Mouse (Mus musculus): ENCODE measurements at regions not wholly inside any gene's neighbourhood (a gene's known extent, or its start where the extent isn't known, plus 50 kb on each side); places are given as distances from the start of the nearest gene placed in this dataset.

DNA sequence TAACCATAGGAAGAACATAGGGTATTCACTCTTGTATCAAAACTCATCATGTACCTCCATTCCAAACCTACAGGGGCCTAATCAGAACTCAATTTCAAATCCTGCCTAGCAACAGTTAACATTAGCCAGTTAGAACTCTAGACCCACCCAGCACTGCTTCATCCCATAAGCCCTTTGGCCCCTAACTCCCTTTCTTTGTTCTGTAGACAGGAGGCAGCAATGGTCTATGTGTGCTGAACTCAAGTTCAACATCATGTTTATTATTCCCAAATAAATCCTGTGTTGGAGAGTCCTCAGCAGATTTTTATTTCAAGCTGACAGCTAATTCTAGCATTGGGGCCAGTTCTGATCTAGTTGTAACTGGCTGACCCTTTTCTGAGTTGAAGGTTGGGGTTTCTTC, 112.2 kb downstream of the Ipo8 start:
- no peak for DNase-seq

DNA sequence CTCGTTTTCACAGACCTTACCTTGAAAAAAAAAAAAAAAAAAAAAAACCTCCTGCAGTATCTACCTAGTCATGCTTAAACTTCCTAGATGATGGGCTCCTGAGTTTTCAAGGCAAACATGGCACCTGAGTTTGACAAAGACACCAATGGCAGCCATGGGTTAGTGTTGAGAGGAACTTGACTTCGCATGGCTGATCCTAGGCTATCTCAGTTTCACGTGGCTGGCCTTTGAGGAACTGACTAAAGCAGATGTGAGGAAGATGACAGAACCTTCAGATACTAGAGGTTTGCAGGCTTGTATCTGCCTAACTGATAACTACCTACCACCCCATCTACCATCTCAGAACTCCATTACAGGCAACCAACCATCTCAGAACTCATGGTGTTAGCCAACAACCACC, 120.9 kb downstream of the Ipo8 start:
- DNase-seq, result no peak

DNA sequence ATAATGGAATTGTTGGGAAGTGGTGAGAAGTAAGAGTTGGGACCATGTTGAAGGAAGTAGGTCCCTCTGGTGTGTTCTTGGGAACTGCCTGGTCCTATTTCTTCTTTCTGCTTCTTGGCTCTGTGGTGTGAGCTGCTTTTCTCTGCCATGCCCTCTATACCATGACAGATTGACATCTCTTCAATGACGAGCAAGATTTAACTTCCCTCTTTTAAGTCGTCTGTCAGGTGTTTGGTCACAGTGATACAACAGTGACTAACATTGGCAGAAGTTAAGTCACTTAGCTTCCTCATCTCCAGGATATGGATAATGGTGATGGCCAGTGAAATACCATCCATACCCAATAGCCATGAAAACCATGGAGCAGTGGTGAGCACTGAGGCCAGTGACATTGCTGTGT, 122.9 kb downstream of the Ipo8 start:
- no peak for DNase-seq

DNA sequence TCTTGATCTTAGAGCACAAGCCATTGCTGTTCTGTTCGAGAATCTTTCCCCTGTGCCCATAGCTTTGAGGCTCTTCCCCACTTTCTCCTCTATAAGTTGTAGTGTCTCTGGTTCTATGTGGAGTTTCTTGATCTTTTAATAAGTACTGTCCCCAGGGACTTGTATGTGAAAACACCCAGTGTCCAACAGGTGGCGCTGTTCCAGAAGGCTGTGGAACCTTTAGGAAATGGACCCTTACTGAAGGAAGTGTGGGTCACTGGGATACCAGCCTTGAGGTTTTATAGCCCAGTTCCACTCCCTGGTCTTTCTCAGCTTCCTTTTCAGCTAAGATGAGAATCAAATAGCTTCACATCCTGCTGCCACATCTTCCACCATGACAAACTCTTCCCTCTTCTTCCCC, 125.6 kb downstream of the Ipo8 start:
- DNase-seq, result no peak

DNA sequence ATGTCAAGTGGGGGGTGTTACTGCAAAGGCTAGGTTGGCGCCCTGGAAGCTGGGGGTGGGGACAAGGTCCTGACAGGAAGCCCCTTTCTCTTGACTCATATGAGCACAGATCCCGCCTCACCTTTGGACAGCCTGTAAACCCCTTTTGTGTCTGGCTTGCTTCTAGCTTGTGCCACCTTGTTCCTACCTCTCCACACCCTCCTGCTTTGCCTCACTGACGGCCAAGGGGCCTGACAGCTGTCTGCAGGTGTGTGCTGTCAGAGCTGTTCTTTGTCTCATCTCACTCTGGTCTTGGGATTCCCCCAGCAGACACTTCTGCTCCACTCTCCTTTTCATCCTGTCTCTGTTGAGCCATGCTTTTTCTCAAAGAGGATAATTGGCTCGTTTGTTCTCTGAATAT, 137.9 kb downstream of the Ipo8 start:
- no peak for DNase-seq

DNA sequence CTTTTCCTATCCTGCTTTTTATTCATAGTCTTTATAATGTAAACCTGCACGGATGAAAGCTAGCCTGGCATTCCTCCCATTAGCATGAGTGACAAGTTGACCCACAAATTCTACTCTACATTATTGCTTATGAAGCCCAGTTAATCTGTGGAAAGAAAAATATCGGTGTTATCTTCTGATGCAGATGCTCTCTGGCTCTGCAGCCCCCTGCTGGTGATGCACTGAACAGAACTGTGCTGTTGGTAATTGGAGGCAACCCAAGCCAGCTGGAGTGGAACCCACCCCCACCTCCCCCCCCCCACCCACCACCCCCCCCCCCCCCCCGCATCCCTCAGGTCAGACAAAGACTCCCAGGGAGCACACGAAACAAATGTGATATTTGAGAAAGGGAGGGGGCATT, 143.5 kb downstream of the Ipo8 start:
- peak; percentile 40 for DNase-seq

DNA sequence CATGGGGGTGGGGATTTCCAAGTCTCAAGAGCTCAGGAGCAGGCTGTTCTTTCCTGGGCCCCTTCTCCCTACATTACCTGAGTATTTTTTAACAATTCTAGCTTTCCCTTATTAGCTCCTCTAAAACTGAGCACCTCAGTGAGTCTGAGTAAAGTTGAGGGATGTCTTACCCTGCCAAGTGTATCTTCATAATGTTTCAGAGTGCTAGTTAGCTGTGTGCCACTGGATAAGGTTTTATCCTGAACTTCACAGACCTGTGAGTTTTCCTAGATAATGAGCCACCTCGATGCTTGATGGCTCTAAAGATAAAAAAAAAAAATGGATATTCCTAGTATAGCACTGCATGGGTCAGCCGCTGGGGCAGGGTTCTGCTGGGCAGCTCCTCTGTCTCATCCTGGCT, 171.1 kb downstream of the Ipo8 start:
- no peak for DNase-seq

DNA sequence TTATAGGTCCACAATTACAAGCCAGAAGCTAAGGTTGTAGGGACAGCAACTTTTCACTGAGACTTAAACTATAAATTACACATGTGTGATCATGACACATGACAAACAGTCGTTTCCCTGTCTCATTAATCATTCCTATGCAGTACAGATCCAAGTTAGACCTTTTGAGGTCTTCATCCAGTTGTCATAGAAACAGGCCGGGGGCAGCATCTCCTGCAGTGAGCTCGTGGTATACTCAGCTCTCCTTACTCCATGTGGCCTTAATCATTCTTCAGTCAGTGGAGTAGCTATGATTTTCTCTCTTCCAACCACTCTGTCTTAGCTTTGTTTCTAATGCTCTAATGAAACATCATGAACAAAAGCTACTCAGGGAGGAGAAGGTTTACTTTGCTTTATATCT, 178.1 kb downstream of the Ipo8 start:
- DNase-seq, result no peak

DNA sequence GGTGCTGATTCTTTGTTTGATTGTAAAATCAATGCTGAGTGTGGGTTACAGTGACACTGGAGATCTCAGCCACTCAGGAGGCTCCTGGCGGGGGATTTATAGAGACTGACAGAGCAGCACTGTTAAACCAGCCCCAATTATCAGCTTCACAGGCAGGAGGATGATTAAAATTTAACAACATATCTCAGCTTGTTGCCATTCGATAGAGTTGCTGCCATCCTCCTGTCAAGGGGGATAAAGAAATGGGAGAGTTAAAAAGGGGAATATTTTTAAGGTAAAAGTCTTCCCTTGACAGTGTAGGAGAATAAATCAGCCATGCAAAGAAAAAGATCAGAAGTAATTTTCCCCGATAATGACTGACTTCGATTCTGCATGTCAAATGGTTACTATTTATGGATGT, 178.8 kb downstream of the Ipo8 start:
- no peak for DNase-seq

DNA sequence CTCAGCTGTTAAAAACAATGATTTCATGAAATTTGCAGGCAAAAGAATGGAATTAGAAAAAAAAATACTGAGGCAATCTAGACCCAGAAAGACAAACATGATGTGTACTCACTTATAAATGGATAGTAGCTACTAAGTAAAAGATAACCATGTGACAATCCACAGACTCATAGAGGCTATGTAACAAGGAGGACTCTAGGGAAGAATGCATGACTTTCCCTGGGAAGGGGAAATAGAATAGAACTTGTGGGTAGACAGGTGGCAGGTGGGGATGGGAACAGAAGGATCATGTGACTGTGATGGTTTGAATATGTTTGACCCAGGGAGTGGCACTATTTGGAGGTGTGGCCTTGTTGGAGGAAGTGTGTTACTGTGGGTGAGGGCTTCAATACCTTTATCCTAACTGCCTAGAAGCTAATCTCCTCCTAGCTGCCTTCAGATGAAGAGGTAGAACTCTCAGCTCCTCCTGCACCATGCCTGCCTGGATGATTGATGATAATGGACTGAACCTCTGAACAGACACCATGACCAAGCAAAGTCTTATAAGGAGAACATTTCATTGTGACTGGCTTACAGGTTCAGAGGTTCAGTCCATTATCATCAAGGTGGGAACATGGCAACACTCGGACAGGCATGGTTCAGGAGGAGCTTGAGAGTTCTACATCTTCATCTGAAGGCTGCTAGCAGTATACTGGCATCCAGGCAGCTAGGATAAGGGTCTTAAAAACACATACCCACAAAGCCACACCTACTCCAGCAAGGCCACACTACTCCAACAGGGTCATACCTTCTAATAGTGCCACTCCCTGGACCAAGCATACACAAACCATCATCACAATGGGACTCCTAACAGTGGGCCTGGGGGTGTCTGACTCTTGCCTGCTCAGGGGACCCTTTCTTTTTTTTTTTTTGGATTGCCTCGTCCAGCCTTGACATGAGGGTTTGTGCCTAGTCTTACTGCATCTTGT, 183.6 kb downstream of the Ipo8 start:
- no peak for DNase-seq

DNA sequence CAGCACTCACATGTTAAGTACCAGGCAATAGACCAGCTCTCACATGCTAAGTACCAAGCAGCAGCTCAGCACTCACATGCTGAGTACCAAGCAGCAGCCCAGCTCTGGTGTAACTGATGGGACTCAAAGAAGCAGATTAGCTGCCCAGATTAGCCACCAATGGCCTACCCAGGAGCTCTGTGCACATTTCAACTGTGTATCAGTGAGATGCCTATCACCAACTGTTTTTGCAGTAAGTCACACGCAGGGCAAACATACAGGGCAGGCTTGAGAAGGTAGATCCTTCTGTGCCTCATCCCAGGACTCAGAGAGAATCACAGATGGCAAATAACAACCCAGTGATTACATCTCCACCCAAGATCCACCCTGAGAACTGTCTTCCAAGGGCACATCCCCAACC, 190.7 kb downstream of the Ipo8 start:
- no peak for DNase-seq

DNA sequence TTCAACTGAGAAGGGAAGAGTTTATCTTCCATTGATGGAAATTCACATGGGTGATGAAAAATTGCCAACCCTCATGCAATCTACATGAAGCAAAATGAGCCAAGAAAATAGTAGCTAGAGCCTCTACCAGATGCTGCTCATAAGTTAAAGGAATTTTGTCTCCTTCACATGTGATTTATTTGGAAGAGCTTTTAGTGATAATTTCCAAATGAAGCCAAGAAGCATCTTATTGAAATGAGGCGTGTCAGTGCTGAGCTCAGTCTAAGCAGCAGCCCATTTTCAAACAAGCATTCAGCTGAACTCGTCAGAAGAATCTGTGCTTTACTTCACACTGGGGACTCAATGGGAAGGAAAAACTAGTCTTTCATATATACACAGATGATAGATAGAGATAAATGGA, 190.0 kb upstream of the Tmtc1 start:
- no peak for DNase-seq

DNA sequence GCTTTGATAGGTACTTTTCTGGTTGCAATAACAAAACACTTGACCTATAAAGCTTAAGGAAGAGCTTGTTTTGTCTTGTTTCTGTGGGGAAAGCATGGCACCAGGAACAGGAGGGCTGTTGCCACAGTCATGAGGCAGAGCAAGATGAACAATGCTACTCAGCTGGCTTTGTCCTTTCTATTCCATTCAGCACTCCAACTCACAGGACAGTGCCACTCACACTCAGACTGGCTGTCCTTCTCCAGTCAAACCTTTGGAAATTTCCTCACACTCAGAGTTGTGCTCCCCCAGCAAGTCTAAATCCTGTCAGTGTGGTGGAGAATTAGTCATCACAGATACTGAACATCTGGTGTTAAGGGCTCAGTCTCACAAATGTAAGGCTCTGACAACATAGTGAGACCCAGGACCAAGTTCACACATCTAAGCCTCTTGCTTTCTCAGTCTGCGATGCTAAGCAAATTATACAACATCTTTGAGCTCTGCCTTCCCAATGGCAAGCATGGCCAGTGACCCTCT, 183.0 kb upstream of the Tmtc1 start:
- DNase-seq, result no peak

DNA sequence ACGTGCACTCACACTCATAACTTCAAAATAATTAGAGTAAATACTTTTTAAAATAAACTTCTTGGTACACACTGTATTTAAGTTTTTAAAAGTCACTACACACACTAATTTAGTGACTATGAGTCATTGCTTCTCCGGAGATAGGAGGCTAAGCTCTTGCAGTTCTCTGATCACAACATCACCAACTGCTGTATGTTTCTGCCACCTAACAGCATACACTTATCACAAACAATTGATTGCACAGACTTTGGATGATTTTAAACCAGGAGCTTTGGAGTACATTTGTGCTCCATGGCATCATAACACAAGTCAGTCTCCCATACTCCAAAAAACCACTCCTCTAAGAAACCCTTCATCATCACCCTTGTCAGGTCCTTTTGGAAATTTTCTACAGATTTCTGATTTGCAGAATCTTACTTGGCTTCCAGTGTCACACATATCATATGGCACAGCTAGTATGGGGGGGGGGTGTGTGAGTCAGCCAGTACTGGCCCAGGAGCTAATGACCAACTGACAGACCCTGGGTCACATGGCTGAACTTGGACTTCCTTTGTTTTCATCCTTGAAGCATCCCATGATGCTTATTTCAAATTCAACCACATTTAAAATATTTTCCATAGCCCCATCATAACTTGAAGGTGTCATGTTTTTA, 179.1 kb upstream of the Tmtc1 start:
- DNase-seq, result no peak

DNA sequence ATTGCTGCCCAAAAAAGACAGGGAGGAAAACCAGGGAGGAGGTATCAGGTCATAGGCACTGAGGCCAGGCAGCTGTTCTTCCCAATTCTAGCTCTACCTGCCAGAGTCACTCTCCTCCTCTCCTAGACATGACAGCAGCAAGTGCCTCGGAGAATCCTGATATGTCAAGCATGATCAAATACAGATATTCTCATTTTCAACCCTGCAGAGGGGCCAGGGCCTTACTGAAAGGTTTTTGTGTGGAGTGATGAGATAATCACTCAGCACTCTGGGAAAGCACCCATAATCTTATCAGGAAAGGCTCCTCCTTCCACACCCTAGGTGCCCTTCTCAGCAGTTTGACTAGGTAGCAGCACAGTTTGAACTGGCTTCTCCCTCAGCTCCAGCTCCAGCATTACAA, 175.8 kb upstream of the Tmtc1 start:
- DNase-seq, result no peak

DNA sequence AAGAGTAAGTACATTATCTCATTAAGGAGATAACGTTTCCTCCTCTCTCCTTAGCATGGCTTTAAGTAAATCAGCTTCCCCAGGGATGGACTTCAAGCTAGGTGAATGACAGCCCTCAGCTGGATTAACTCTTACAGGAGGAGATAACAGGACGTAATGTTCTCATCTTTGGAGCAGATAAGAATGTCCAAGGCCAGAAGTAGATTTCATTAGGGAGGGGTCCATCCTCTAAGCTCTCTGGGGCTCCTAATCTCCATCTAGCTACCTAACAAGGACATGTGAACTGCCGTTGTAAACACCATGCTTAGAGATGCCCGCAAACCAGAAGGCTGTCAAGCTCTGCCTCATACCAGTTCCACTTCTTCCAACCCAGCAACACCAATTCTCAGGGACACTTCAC, 171.7 kb upstream of the Tmtc1 start:
- DNase-seq, result no peak

DNA sequence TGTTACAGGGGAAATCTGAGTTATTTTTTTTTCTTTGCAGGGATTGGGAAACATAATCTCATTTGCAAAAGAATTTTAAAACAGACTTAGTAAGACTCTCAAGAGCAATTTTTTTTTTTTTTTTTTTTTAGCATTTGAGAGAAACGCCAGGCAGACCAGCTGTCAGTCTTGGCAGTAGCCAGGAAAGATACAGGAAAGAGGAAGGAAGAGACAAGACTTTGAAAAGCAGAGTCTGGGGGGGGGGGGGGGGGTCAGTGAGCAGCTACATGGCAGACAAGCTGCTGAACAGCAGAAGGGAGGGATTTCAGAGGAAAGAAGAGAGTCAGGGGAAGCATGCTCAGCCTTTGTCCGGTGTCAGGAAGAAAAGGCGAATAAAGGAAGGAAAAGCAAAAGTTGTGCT, 171.3 kb upstream of the Tmtc1 start:
- DNase-seq, result no peak

DNA sequence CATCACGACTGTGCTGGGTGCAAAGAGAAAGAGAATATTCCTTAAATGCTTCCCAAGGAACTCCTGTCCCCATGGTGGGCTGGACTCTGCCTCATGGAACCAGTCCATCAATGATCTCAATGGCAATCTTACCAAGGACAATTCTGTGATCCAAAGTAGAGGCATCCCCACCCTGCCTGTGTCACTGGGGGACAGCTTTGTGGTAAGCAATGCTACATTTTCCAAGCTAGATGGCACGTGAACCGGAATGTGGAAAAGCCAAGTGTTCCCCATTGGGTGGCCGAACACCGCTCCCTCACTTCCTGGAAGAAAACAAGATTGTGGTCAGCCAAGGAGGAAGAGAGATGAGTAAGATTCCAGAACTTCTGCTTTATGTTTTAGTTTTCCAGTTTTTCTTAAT, 164.7 kb upstream of the Tmtc1 start:
- DNase-seq, result no peak

DNA sequence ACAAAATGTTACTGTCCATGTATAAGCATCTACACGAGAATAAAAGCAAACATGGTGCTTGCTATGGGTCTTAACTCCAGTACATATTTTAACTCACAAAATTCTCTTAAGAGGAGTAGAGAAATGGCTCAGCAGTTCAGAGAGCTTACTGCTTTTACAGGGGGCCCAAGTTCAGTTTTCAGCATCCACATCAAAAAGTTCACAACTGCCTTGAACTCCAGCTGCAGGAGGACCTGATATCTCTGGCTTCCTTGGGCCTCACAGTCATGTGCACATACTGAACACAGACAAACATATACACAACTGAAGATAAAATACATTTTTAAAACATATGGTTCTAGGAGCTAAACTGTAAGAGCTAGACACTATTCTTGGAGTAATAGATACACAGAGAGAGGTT, 161.0 kb upstream of the Tmtc1 start:
- no peak for DNase-seq

DNA sequence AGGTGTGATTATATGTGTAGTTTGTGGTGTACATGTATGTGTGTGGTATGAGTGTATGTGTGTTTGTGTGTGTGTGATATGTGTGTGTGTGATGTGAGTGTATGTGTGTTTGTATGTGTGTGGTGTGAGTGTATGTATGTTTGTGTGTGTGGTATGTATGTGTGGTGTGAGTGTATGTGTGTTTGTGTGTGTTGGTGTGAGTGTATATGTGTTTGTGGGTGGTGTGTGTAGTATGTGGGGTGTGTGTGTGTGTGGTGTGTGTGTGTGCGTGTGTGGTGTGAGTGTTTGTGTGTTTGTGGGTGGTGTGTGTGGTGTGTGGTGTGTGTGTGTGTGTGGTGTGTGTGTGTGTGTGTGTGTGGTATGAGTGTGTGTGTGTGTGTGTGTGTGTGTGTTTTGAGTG, 160.6 kb upstream of the Tmtc1 start:
- no peak for DNase-seq

DNA sequence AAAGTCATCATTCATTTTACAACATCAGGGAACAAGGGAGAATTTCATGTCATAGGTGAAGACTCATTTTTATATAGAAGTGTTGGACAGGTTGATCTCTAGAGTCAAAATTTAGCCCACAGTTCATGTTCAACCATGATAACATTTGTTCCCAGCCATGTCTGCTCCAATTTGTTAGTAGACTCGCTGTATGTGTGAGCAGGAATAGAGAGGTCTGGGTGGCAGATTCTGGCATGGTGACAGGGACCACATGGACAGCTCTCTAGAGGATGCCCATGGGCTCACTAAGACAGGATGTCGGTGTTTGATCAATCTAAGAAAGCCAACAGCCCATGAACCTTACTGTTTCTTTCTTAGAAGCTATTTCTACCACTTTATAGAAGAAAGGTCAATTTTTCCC, 159.7 kb upstream of the Tmtc1 start:
- no peak for DNase-seq

DNA sequence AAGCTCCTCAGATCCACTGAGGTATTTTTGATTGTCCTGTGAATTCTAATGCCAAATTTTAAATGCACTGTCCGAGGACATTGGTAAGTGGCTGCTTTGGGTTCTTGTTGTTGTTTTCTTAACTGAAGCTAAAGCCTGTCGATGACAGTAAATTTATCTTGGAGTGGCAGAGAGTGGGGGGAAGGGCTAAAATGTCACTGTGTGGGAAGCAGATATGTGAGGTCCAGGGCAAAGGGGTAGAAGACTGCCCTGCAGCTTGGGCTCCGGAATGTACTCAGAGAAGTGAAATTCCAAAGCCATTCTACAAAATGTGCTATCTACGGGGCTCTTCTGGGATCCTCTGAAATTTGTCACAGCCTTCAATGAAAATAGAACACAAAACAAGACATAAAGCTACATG, 159.3 kb upstream of the Tmtc1 start:
- DNase-seq, result no peak

DNA sequence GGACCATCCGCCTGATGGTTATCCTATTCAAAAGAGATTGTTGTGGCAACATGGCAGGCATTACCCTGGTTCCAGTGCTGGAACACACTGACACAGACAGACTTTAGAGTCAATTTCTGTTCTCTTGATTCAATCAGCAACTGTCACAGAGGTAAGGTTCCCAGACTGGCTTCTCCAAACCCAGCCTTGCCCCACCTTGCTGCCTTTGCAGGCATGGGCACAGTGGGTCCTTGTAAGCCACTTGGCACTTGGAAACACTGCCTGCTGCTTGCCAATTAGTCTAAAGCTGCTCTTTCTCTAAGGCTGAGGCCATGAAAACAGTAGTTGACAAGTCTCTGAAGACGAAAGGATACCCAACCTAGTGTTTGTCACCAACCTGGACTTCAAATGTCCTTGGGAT, 158.7 kb upstream of the Tmtc1 start:
- no peak for DNase-seq

DNA sequence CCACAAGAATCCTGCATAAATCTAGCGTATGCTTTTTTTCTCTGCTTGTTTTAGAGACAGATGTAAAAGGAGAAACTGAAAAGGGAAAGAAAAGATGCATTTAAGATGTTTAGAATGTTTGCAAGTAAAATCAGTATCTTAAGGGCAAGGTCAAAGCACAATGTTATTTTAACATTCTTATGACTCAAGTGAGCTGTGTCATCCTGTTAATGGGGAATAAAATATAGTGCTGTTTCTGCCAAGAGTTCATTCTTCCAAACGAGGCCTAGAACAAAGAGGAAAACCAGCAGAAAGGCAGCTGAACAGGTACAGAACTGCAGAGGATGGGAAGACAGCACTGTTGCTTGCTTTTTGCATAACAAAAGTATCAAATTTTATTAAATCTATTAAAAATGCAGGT, 156.7 kb upstream of the Tmtc1 start:
- DNase-seq, result no peak

DNA sequence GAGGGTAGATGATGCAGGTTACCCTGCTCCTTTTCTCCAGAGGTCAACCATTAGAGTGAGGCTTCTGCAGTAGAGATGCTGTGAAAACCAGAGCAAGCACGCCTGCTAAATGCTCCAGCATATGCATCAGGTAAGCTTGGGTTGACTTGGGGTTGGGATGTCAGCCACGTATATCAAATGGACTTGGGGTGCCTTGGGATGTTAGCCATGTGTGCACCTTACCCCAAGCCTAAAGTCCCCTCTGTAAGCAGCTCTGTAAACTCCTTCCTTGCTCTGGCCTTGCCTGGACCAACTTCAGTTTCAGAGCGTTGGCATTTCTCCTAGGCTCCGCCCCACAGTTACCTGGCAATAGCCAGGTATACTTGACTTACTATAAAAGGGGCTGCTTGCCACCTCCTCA, 155.3 kb upstream of the Tmtc1 start:
- DNase-seq, result no peak
